ENCODE assay signal across 8 mouse cellular contexts in the genomic region with DNA sequence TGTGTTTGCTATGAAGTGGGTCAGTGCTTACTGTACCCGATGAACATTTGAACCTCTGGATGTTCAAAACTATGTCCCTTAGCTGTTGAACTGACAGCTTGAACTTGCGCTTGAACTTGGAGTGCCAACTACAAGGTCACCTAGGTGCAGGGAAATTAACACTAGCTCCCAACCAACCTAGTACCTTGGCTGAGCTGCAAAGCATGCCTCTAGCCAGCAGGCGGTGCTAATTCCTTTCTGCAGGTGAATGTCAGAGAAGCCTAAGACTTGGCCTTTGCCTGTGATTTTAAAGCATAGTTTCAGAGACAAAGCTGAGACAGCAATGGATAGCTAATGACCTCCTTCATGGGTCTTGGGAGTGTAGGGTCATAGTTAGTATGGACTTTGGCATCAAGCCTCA. TPM values are rescaled to one million over a fixed set of nuclear protein-coding genes. Genes with fewer than 3 reads are reported as not detected.
DNase-seq lines count a peak whose midpoint lies in the region; ATAC-seq and TF ChIP-seq lines count a peak whose summit lies in the region.

No protein-coding gene starts in this region.

- H3K27me3 ChIP-seq in liver, adult 2 months (ENCODE audit: control insufficient read depth, insufficient read depth, low read length), result no peaks in the 10 kb centered on the region
- no peaks in the 10 kb centered on the region for H3K27me3 ChIP-seq in liver, embryonic 12.5 days (replicated peaks)
- no peaks in the 10 kb centered on the region for H3K27me3 ChIP-seq in intestine, postnatal 0 days (replicated peaks; ENCODE audit: control insufficient read depth, insufficient read depth, low read length)
- no peaks in the 10 kb centered on the region for H3K27me3 ChIP-seq in liver, postnatal 0 days (ENCODE audit: insufficient read depth, low read length)

- peak; percentile 72; the same call in 1 of the 2 replicates for TF ChIP-seq CTCF in liver, adult 2 months (IDR thresholded peaks at IDR 0.05; ENCODE audit: low read depth, low read length)
- TF ChIP-seq CTCF in bone marrow, adult 2 months (IDR thresholded peaks at IDR 0.05; ENCODE audit: control insufficient read depth, insufficient read depth, low read length), result peak; percentile 76
- TF ChIP-seq CTCF in intestine, postnatal 0 days (IDR thresholded peaks at IDR 0.05; ENCODE audit: low read depth), result peak; percentile 94
- peak; percentile 87 for TF ChIP-seq CTCF in liver, postnatal 0 days (IDR thresholded peaks at IDR 0.05; ENCODE audit: low read depth)

- peak; percentile 61 for DNase-seq in liver, adult 2 months (ENCODE audit: extremely low read depth, low read depth, low spot score)
- peak; percentile 35 for DNase-seq in forelimb bud, embryonic 11.5 days (ENCODE audit: low read depth, low spot score)
- peak; percentile 65 for DNase-seq in liver, postnatal 0 days
- DNase-seq in thymus, postnatal 4 days, result peak; percentile 80

- 28% methylated on average over 3 of the region's 3 CpGs for WGBS in liver, adult 2 months
- WGBS in liver, embryonic 12.5 days (ENCODE audit: insufficient replicate concordance), result 62% methylated on average over 3 of the region's 3 CpGs
- 55% methylated on average over 3 of the region's 3 CpGs for WGBS in bone marrow, adult 2 months
- 51% methylated on average over 3 of the region's 3 CpGs for WGBS in intestine, postnatal 0 days
- WGBS in liver, postnatal 0 days (ENCODE audit: insufficient replicate concordance), result 61% methylated on average over 3 of the region's 3 CpGs

- no peak overlapping the region for H3K4me3 ChIP-seq in liver, adult 2 months (ENCODE audit: insufficient read depth, low read depth, low read length)
- H3K4me3 ChIP-seq in liver, embryonic 12.5 days, result no peak overlapping the region
- no peak overlapping the region for H3K4me3 ChIP-seq in bone marrow, adult 2 months (replicated peaks; ENCODE audit: control insufficient read depth, low read depth, low read length)
- no peak overlapping the region for H3K4me3 ChIP-seq in intestine, postnatal 0 days (ENCODE audit: low read depth, low read length)
- no peak overlapping the region for H3K4me3 ChIP-seq in liver, postnatal 0 days (ENCODE audit: low read depth, low read length)

- no peak overlapping the region for H3K27ac ChIP-seq in liver, adult 2 months (replicated peaks; ENCODE audit: insufficient read depth, low read depth, low read length)
- H3K27ac ChIP-seq in liver, embryonic 12.5 days, result no peak overlapping the region
- H3K27ac ChIP-seq in bone marrow, adult 2 months (ENCODE audit: control insufficient read depth, insufficient read depth, low read depth, low read length, poor library complexity), result no peak overlapping the region
- no peak overlapping the region for H3K27ac ChIP-seq in intestine, postnatal 0 days (ENCODE audit: low read depth, low read length)
- H3K27ac ChIP-seq in liver, postnatal 0 days (ENCODE audit: low read depth), result no peak overlapping the region

- no peak overlapping the region for H3K4me2 ChIP-seq in liver, embryonic 12.5 days
- no peak overlapping the region for H3K4me2 ChIP-seq in intestine, postnatal 0 days (replicated peaks; ENCODE audit: low read depth)
- no peak overlapping the region for H3K4me2 ChIP-seq in liver, postnatal 0 days (ENCODE audit: low read depth, low read length)

- H3K9ac ChIP-seq in liver, adult 2 months (ENCODE audit: low read depth, low read length), result no peak overlapping the region
- H3K9ac ChIP-seq in liver, embryonic 12.5 days, result no peak overlapping the region
- H3K9ac ChIP-seq in intestine, postnatal 0 days (ENCODE audit: low read depth, low read length), result no peak overlapping the region
- no peak overlapping the region for H3K9ac ChIP-seq in liver, postnatal 0 days (replicated peaks)

- TF ChIP-seq EP300 in liver, postnatal 0 days (IDR thresholded peaks at IDR 0.05; ENCODE audit: low read depth), result no peak

- H3K9me3 ChIP-seq in liver, embryonic 12.5 days (replicated peaks), result no peaks in the 10 kb centered on the region
- no peaks in the 10 kb centered on the region for H3K9me3 ChIP-seq in intestine, postnatal 0 days (ENCODE audit: control insufficient read depth)
- no peaks in the 10 kb centered on the region for H3K9me3 ChIP-seq in liver, postnatal 0 days (ENCODE audit: low read length)

- H3K79me2 ChIP-seq in liver, adult 2 months (ENCODE audit: control insufficient read depth, insufficient read depth, low read length), result no peaks in the 10 kb centered on the region

- H3K4me1 ChIP-seq in liver, adult 2 months (ENCODE audit: control insufficient read depth, insufficient read depth, low read length), result peaks cover 11% of the 10 kb centered on the region
- 0 out of 2 replicates have a peak, but pooled peaks cover 3% of the 10 kb centered on the region for H3K4me1 ChIP-seq in liver, embryonic 12.5 days
- H3K4me1 ChIP-seq in bone marrow, adult 2 months (ENCODE audit: control insufficient read depth, insufficient read depth, low read length), result no peaks in the 10 kb centered on the region
- H3K4me1 ChIP-seq in intestine, postnatal 0 days (replicated peaks; ENCODE audit: control insufficient read depth, insufficient read depth, low read length), result peaks cover 4% of the 10 kb centered on the region; the same call in 1 of the 2 replicates
- no peaks in the 10 kb centered on the region; the same call in 1 of the 2 replicates for H3K4me1 ChIP-seq in liver, postnatal 0 days (ENCODE audit: insufficient read depth)

- no peak for TF ChIP-seq POLR2A in liver, adult 2 months (IDR thresholded peaks at IDR 0.05; ENCODE audit: extremely low read depth, insufficient read depth, low read length)
- no peak for TF ChIP-seq POLR2A in bone marrow, adult 2 months (IDR thresholded peaks at IDR 0.05; ENCODE audit: borderline replicate concordance, control insufficient read depth, low read depth, low read length)

- peaks cover 19% of the 10 kb centered on the region for H3K36me3 ChIP-seq in liver, adult 2 months (ENCODE audit: control insufficient read depth, insufficient read depth, low read length)
- peaks cover 52% of the 10 kb centered on the region for H3K36me3 ChIP-seq in liver, embryonic 12.5 days
- peaks cover 24% of the 10 kb centered on the region for H3K36me3 ChIP-seq in intestine, postnatal 0 days (ENCODE audit: control insufficient read depth, insufficient read depth)
- peaks cover 31% of the 10 kb centered on the region for H3K36me3 ChIP-seq in liver, postnatal 0 days (replicated peaks; ENCODE audit: insufficient read depth, low read length)

- no peak for ATAC-seq in liver, embryonic 12.5 days
- ATAC-seq in intestine, postnatal 0 days, result peak; percentile 40; the same call in 1 of the 2 replicates
- peak; percentile 52 for ATAC-seq in liver, postnatal 0 days
- ATAC-seq in neutrophil, adult 5-6 weeks (ENCODE audit: extremely low read depth, insufficient number of reproducible peaks, low FRiP score, poor library complexity, severe bottlenecking), result peak; percentile 43; the same call in 1 of the 2 replicates

RNA-seq across cellular contexts. Expression of a gene that starts 12.5 kb away (rescaled TPM):
- total RNA-seq in liver, adult 2 months (2014; rRNA removed), result not detected in 2 replicates
- polyA plus RNA-seq in liver, adult 2 months (2012; rRNA removed), result not detected in 2 replicates
- polyA plus RNA-seq in liver, embryonic 12.5 days (2016; fragmentation: Nextera tagmentation; extraction: Ambion mirVana), result not detected in 2 replicates
- not detected in 2 replicates for polyA plus RNA-seq in bone marrow, adult 2 months (2011; ENCODE audit: insufficient read depth, insufficient read length, low replicate concordance, missing spikeins)
- not detected in 2 replicates for polyA plus RNA-seq in intestine, postnatal 0 days (2015; fragmentation: Nextera tagmentation; extraction: Ambion mirVana)
- polyA plus RNA-seq in liver, postnatal 0 days (2015; fragmentation: Nextera tagmentation; extraction: Ambion mirVana), result not detected in 2 replicates
- total RNA-seq in neutrophil, adult 5-6 weeks (2017), result not detected in 2 replicates

RNA-seq across cellular contexts. Expression of a gene that starts 12.9 kb away (rescaled TPM):
- 95.5 and 100 TPM in 2 replicates for total RNA-seq in liver, adult 2 months (2014; rRNA removed)
- polyA plus RNA-seq in liver, adult 2 months (2012; rRNA removed), result 150 and 184 TPM in 2 replicates
- polyA plus RNA-seq in liver, embryonic 12.5 days (2016; fragmentation: Nextera tagmentation; extraction: Ambion mirVana), result 24.1 and 25.6 TPM in 2 replicates
- 24.2 and 58.3 TPM in 2 replicates for polyA plus RNA-seq in bone marrow, adult 2 months (2011; ENCODE audit: insufficient read depth, insufficient read length, low replicate concordance, missing spikeins)
- 20.3 and 24.6 TPM in 2 replicates for polyA plus RNA-seq in intestine, postnatal 0 days (2015; fragmentation: Nextera tagmentation; extraction: Ambion mirVana)
- 10.2 and 12.7 TPM in 2 replicates for polyA plus RNA-seq in liver, postnatal 0 days (2015; fragmentation: Nextera tagmentation; extraction: Ambion mirVana)
- total RNA-seq in neutrophil, adult 5-6 weeks (2017), result 32.0 and 58.0 TPM in 2 replicates

RNA-seq across cellular contexts. Expression of a gene that starts 26.1 kb away (rescaled TPM):
- 7.1 and 8.9 TPM in 2 replicates for total RNA-seq in liver, adult 2 months (2014; rRNA removed)
- 32.2 and 35.2 TPM in 2 replicates for polyA plus RNA-seq in liver, adult 2 months (2012; rRNA removed)
- polyA plus RNA-seq in liver, embryonic 12.5 days (2016; fragmentation: Nextera tagmentation; extraction: Ambion mirVana), result 28.2 and 28.5 TPM in 2 replicates
- 5.1 and 11.5 TPM in 2 replicates for polyA plus RNA-seq in bone marrow, adult 2 months (2011; ENCODE audit: insufficient read depth, insufficient read length, low replicate concordance, missing spikeins)
- 35.8 and 36.2 TPM in 2 replicates for polyA plus RNA-seq in intestine, postnatal 0 days (2015; fragmentation: Nextera tagmentation; extraction: Ambion mirVana)
- 12.8 and 13.2 TPM in 2 replicates for polyA plus RNA-seq in liver, postnatal 0 days (2015; fragmentation: Nextera tagmentation; extraction: Ambion mirVana)
- 11.5 and 17.2 TPM in 2 replicates for total RNA-seq in neutrophil, adult 5-6 weeks (2017)

RNA-seq across cellular contexts. Expression of a gene that starts 29.1 kb away (rescaled TPM):
- total RNA-seq in liver, adult 2 months (2014; rRNA removed), result not detected in 2 replicates
- polyA plus RNA-seq in liver, adult 2 months (2012; rRNA removed), result not detected in 2 replicates
- polyA plus RNA-seq in liver, embryonic 12.5 days (2016; fragmentation: Nextera tagmentation; extraction: Ambion mirVana), result 0.05 and 0.06 TPM in 2 replicates
- not detected in 2 replicates for polyA plus RNA-seq in bone marrow, adult 2 months (2011; ENCODE audit: insufficient read depth, insufficient read length, low replicate concordance, missing spikeins)
- not detected in 2 replicates for polyA plus RNA-seq in intestine, postnatal 0 days (2015; fragmentation: Nextera tagmentation; extraction: Ambion mirVana)
- polyA plus RNA-seq in liver, postnatal 0 days (2015; fragmentation: Nextera tagmentation; extraction: Ambion mirVana), result not detected in 2 replicates
- 0.23 and 0.74 TPM in 2 replicates for total RNA-seq in neutrophil, adult 5-6 weeks (2017)

RNA-seq across cellular contexts. Expression of a gene that starts 38.2 kb away (rescaled TPM):
- total RNA-seq in liver, adult 2 months (2014; rRNA removed), result 0.18 and 0.40 TPM in 2 replicates
- polyA plus RNA-seq in liver, adult 2 months (2012; rRNA removed), result 0.75 and 0.90 TPM in 2 replicates
- polyA plus RNA-seq in liver, embryonic 12.5 days (2016; fragmentation: Nextera tagmentation; extraction: Ambion mirVana), result 10.6 TPM in 2 replicates
- polyA plus RNA-seq in bone marrow, adult 2 months (2011; ENCODE audit: insufficient read depth, insufficient read length, low replicate concordance, missing spikeins), result 1.4 TPM in 1 of 2 replicates, not detected in the other
- 7.1 and 7.5 TPM in 2 replicates for polyA plus RNA-seq in intestine, postnatal 0 days (2015; fragmentation: Nextera tagmentation; extraction: Ambion mirVana)
- 2.0 and 2.1 TPM in 2 replicates for polyA plus RNA-seq in liver, postnatal 0 days (2015; fragmentation: Nextera tagmentation; extraction: Ambion mirVana)
- 1.5 and 2.1 TPM in 2 replicates for total RNA-seq in neutrophil, adult 5-6 weeks (2017)
